Mouse (Mus musculus) limb, embryonic 11.5 days (tissue): ENCODE data around the gene Maml2. TPM values are rescaled to one million over a fixed set of nuclear protein-coding genes. Genes with fewer than 3 reads are reported as not detected.
"Not testable (repeated sequence)": the region's sequence is repeated elsewhere in the genome, so short reads cannot be mapped to it uniquely, and the experiment has no call there.

Experiments
- ATAC-seq: fragments of 200-750 bp; cut with Nextera tagmentation; 2 replicates; pipeline ENCODE4 v1.8.0; 2017; ENCODE audit warnings: low read depth; ENCODE audit not compliant: insufficient number of reproducible peaks, low FRiP score, low TSS enrichment
- DNase-seq: peaks from one replicate; pipeline ENCODE4 v3.0.0-alpha.2; 2015; ENCODE audit warnings: low spot score
- H3K27ac ChIP-seq: fragments of 300-500 bp; sonication (generic); replicated peaks from 2 replicates; pipeline ENCODE4 v1.5.1; 2014; ENCODE audit warnings: low read depth, mild to moderate bottlenecking, low read length
- H3K27me3 ChIP-seq: fragments of 300-500 bp; sonication (generic); 2 replicates; pipeline ENCODE4 v1.6.1; 2014; ENCODE audit warnings: mild to moderate bottlenecking, low read length, mixed read lengths; ENCODE audit not compliant: control insufficient read depth, insufficient read depth
- H3K36me3 ChIP-seq: fragments of 300-500 bp; sonication (generic); 2 replicates; pipeline ENCODE4 v1.6.1; 2014; ENCODE audit warnings: mild to moderate bottlenecking, low read length, moderate library complexity, mixed read lengths; ENCODE audit not compliant: control insufficient read depth, insufficient read depth
- H3K4me1 ChIP-seq: fragments of 300-500 bp; sonication (generic); 2 replicates; pipeline ENCODE4 v1.6.1; 2014; ENCODE audit warnings: low read length, mixed read lengths; ENCODE audit not compliant: control insufficient read depth, insufficient read depth
- H3K4me2 ChIP-seq: fragments of 300-500 bp; sonication (generic); 2 replicates; pipeline ENCODE4 v1.6.1; 2014; ENCODE audit warnings: low read depth, mild to moderate bottlenecking, moderate library complexity; ENCODE audit not compliant: severe bottlenecking
- H3K4me3 ChIP-seq: fragments of 300-500 bp; sonication (generic); 2 replicates; pipeline ENCODE4 v1.5.1; 2014; ENCODE audit warnings: low read depth, low read length
- H3K9ac ChIP-seq: fragments of 300-500 bp; sonication (generic); 2 replicates; pipeline ENCODE4 v1.6.1; 2014; ENCODE audit warnings: mild to moderate bottlenecking, low read length
- H3K9me3 ChIP-seq: fragments of 300-500 bp; sonication (generic); 2 replicates; pipeline ENCODE4 v1.6.1; 2016; ENCODE audit warnings: low read length; ENCODE audit not compliant: control insufficient read depth
- WGBS: fragments of 180-500 bp; shearing (Covaris S2); extraction: QIAGEN DNeasy Blood & Tissue Kit; methylation state at CpG from one replicate; pipeline ENCODE4 v1.1.7; 2014; 5-methylcytosine and 5-hydroxymethylcytosine counted together
- polyA plus RNA-seq: library from polyadenylated mRNA; unstranded; fragments of >200 nt; fragmentation: Nextera tagmentation; extraction: Ambion mirVana; gene quantifications from 2 replicates; pipeline ENCODE4 v1.2.1, GENCODE M21; 2014

Maml2 gene
- polyA plus RNA-seq, 1 experiment from 2014 or later, result 9.3 TPM

- H3K27me3 ChIP-seq, result no peaks in the 10 kb centered on the region
- no peak overlapping the region for H3K9ac ChIP-seq
- no peak overlapping the region for H3K4me2 ChIP-seq
- ATAC-seq (no peak), DNase-seq (no peak)
- WGBS, result 95% methylated on average over 2 of the region's 2 CpGs
- H3K9me3 ChIP-seq, result no peaks in the 10 kb centered on the region
- no peaks in the 10 kb centered on the region for H3K4me1 ChIP-seq
- no peaks in the 10 kb centered on the region for H3K36me3 ChIP-seq
- no peak overlapping the region for H3K4me3 ChIP-seq
- no peak overlapping the region for H3K27ac ChIP-seq
Observed at GRCm38 (mm10) chr9:13703100-13703499, 405.3 kb downstream of the Maml2 start.

- Histone ChIP-seq H3K4me1 (no peaks in the 10 kb centered on the region), H3K27me3 (no peaks in the 10 kb centered on the region), H3K27ac (no peak overlapping the region), H3K4me3 (no peak overlapping the region), H3K4me2 (no peak overlapping the region), H3K9me3 (no peaks in the 10 kb centered on the region), H3K36me3 (no peaks in the 10 kb centered on the region), H3K9ac (no peak overlapping the region)
- ATAC-seq, result no peak
- WGBS, result 70% methylated on average over 4 of the region's 4 CpGs
- DNase-seq, result no peak
Observed at GRCm38 (mm10) chr9:13704917-13705316, 407.2 kb downstream of the Maml2 start.

GRCm38 (mm10) chr9:13707066-13707555, 409.4 kb downstream of the Maml2 start:
- WGBS, result 17% methylated on average over 3 of the region's 3 CpGs
- Histone ChIP-seq H3K27me3 (no peaks in the 10 kb centered on the region), H3K27ac (no peak overlapping the region), H3K36me3 (no peaks in the 10 kb centered on the region), H3K4me2 (no peak overlapping the region), H3K4me3 (no peak overlapping the region), H3K9ac (no peak overlapping the region), H3K9me3 (no peaks in the 10 kb centered on the region), H3K4me1 (no peaks in the 10 kb centered on the region)
- ATAC-seq (no peak), DNase-seq (no peak)

- H3K4me3 ChIP-seq, result no peak overlapping the region
- H3K4me2 ChIP-seq, result no peak overlapping the region
- H3K9me3 ChIP-seq, result no peaks in the 10 kb centered on the region
- no peak for ATAC-seq
- DNase-seq, result no peak
- H3K27me3 ChIP-seq, result no peaks in the 10 kb centered on the region
- WGBS, result 92% methylated on average over 5 of the region's 5 CpGs
- H3K9ac ChIP-seq, result no peak overlapping the region
- no peak overlapping the region for H3K27ac ChIP-seq
- H3K4me1 ChIP-seq, result no peaks in the 10 kb centered on the region
- H3K36me3 ChIP-seq, result no peaks in the 10 kb centered on the region
Observed at GRCm38 (mm10) chr9:13709436-13709835, 411.7 kb downstream of the Maml2 start.

- not testable (repeated sequence) for H3K9me3 ChIP-seq, ATAC-seq, H3K36me3 ChIP-seq, H3K4me1 ChIP-seq, H3K4me2 ChIP-seq, DNase-seq, H3K27me3 ChIP-seq, H3K4me3 ChIP-seq, H3K9ac ChIP-seq, H3K27ac ChIP-seq
- WGBS, result 75% methylated on average over 2 of the region's 2 CpGs
Observed at GRCm38 (mm10) chr9:13715891-13716290, 418.1 kb downstream of the Maml2 start.

- Histone ChIP-seq H3K4me1 (no peaks in the 10 kb centered on the region), H3K4me2 (no peak overlapping the region), H3K4me3 (no peak overlapping the region), H3K36me3 (no peaks in the 10 kb centered on the region), H3K27ac (no peak overlapping the region), H3K27me3 (no peaks in the 10 kb centered on the region), H3K9me3 (no peaks in the 10 kb centered on the region), H3K9ac (no peak overlapping the region)
- ATAC-seq (peak; percentile 75; the same call in 1 of the 2 replicates), DNase-seq (peak; percentile 84)
- WGBS, result 20% methylated on average over 8 of the region's 8 CpGs
Observed at GRCm38 (mm10) chr9:13716316-13717099, 418.8 kb downstream of the Maml2 start.

GRCm38 (mm10) chr9:13748404-13748797, 450.6 kb downstream of the Maml2 start, which contains the start of gene Mtmr2:
Gene Mtmr2, plus strand, starts transcription at chr9:13748410.
- peak within 1 kb of the TSS; percentile 40 for H3K4me2 ChIP-seq
- no peaks in the 10 kb centered on the region for H3K27me3 ChIP-seq
- H3K27ac ChIP-seq, result peak within 1 kb of the TSS; percentile 83
- WGBS, result 47% methylated on average over 2 of the region's 2 CpGs
- peak within 1 kb of the TSS; percentile 90 for H3K4me3 ChIP-seq
- peak within 1 kb of the TSS; percentile 98 for H3K9ac ChIP-seq
- no peaks in the 10 kb centered on the region for H3K36me3 ChIP-seq
- H3K9me3 ChIP-seq, result no peaks in the 10 kb centered on the region
- DNase-seq (no peak), ATAC-seq (no peak)
- no peaks in the 10 kb centered on the region for H3K4me1 ChIP-seq

GRCm38 (mm10) chr9:13748798-13749674, 451.3 kb downstream of the Maml2 start:
- H3K27me3 ChIP-seq, result no peaks in the 10 kb centered on the region
- no peaks in the 10 kb centered on the region for H3K4me1 ChIP-seq
- DNase-seq, result peak; percentile 96
- H3K9me3 ChIP-seq, result no peaks in the 10 kb centered on the region
- 1% methylated on average over 59 of the region's 60 CpGs for WGBS
- H3K36me3 ChIP-seq, result no peaks in the 10 kb centered on the region
- H3K9ac ChIP-seq, result peak overlapping the region; percentile 98
- H3K4me3 ChIP-seq, result peak overlapping the region; percentile 90
- peak overlapping the region; percentile 83 for H3K27ac ChIP-seq
- peak overlapping the region; percentile 40 for H3K4me2 ChIP-seq
- peak; percentile 99 for ATAC-seq
